Mouse (Mus musculus) c-Kit-positive CD71-positive TER-119-positive erythroid progenitor cells, embryonic 14.5 days (primary cell): ENCODE data around the gene Mpdz.

Source experiments
- DNase-seq: peaks from one replicate; pipeline ENCODE4 v3.0.0-alpha.2; 2013; ENCODE audit warnings: low spot score

The Mpdz gene

GRCm38 (mm10) chr4:81392869-81393268 lies 49.7 kb downstream of the Mpdz start:
- DNase-seq = no peak

GRCm38 (mm10) chr4:81389263-81389662 lies 53.4 kb downstream of the Mpdz start:
- no peak for DNase-seq

GRCm38 (mm10) chr4:81387644-81388043 lies 55.0 kb downstream of the Mpdz start:
- DNase-seq = no peak

GRCm38 (mm10) chr4:81372355-81372754 lies 70.3 kb downstream of the Mpdz start:
- no peak for DNase-seq

- no peak for DNase-seq
These were observed 91.2 kb downstream of the Mpdz start for GRCm38 (mm10) chr4:81351368-81351767.

- DNase-seq = no peak
These were observed 94.0 kb downstream of the Mpdz start for GRCm38 (mm10) chr4:81348646-81349045.

GRCm38 (mm10) chr4:81345141-81345540 lies 97.5 kb downstream of the Mpdz start:
- DNase-seq = no peak

- DNase-seq = no peak
These were observed 109.0 kb downstream of the Mpdz start for GRCm38 (mm10) chr4:81333628-81333991.

- no peak for DNase-seq
These were observed 109.6 kb downstream of the Mpdz start for GRCm38 (mm10) chr4:81332901-81333627.

- no peak for DNase-seq
These were observed 110.2 kb downstream of the Mpdz start for GRCm38 (mm10) chr4:81332439-81332841.

GRCm38 (mm10) chr4:81327694-81328093 lies 114.9 kb downstream of the Mpdz start:
- DNase-seq = no peak

- no peak for DNase-seq
These were observed 118.8 kb downstream of the Mpdz start for GRCm38 (mm10) chr4:81323853-81324252.

GRCm38 (mm10) chr4:81322232-81322631 lies 120.4 kb downstream of the Mpdz start:
- DNase-seq = no peak

- no peak for DNase-seq
These were observed 128.0 kb downstream of the Mpdz start for GRCm38 (mm10) chr4:81314618-81315017.

GRCm38 (mm10) chr4:81313246-81313645 lies 129.4 kb downstream of the Mpdz start:
- DNase-seq = no peak

- no peak for DNase-seq
These were observed 132.5 kb downstream of the Mpdz start for GRCm38 (mm10) chr4:81310168-81310474.

- no peak for DNase-seq
These were observed 133.0 kb downstream of the Mpdz start for GRCm38 (mm10) chr4:81309473-81310167.

- DNase-seq = no peak
These were observed 134.9 kb downstream of the Mpdz start for GRCm38 (mm10) chr4:81307596-81308265.

GRCm38 (mm10) chr4:81302056-81302455 lies 140.6 kb downstream of the Mpdz start:
- DNase-seq = no peak

GRCm38 (mm10) chr4:81298384-81298783 lies 144.2 kb downstream of the Mpdz start:
- DNase-seq = no peak

GRCm38 (mm10) chr4:81293309-81293708 lies 149.3 kb downstream of the Mpdz start:
- DNase-seq = no peak

- DNase-seq = no peak
These were observed 157.1 kb downstream of the Mpdz start for GRCm38 (mm10) chr4:81285564-81285963.

GRCm38 (mm10) chr4:81283611-81284010 lies 159.0 kb downstream of the Mpdz start:
- DNase-seq = no peak
